Mouse (Mus musculus) heart, adult 9 months (tissue): ENCODE results near the gene Snx9.

ENCODE experiments used
- DNase-seq, 2 experiments: peaks; one replicate each; pipeline ENCODE4 v3.0.0; 2022; ENCODE audit warnings: low spot score in 2 of 2

Snx9 gene

DNA sequence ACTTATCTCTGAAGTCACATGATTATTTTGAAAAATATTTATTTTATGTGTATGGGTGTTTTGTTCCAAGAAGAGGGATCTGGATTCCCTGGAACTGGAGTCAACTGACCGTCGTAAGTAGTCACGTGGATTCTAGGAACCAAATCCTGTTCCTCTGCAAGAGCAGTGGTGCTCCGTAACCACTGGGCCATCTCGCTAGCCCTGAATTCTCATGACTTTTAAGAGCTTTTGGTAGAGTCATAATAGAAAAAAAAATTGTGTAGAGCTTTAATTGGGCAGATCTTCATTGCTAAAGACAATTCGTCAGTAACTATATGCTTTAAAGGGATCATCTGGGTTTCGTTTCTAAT, 2.5 kb downstream of the Snx9 start:
- no peak for DNase-seq

DNA sequence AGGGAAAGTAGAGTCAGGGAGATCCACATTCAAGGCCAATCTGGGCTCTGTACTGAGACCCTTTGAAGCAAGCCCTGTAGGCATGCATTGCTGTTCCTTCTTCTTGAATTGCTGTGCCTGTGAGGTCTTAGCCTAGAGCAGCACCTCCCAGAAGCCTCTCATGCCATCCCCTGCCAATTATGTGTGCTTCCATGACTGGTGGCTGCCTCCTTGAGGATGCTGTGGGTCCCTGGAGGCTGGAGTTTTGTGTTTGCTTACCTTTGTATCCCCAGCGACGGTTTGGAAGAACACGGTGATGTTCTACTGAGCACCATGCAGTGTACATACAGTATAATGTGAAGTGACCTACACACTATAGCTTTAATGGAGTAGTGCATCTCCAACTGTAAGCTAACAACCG, 4.2 kb downstream of the Snx9 start:
- no peak for DNase-seq

GRCm38 (mm10) chr17:5846101-5846500, 5.0 kb downstream of the Snx9 start:
- DNase-seq: no peak

- DNase-seq: no peak
Observed at GRCm38 (mm10) chr17:5848706-5849415, 7.7 kb downstream of the Snx9 start.

DNA sequence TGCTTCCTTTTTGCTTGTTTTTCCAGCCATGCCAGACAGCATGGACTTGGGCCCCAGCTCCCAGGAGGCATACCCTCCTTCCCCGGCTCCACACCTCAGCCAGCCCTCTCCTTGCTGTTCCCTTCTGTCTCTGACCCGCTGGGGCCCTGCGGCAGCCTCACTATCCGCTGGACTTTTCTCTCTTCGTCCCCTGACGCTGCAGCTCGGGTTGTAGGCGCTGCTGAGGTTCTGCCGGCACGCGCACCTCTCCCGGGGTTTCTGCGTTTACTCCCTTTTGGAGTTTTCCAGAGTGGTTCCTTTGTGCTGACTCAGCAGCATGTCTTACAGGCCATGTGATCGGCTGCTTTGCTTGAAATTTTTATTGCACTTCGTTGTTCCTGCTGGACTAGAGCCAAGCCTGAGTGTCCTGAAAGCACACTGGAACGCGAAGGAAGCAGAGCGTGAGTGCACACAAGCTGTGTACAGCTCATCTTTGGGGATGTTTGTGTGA, 8.3 kb downstream of the Snx9 start:
- DNase-seq: peak; percentile 62 to 81

- no peak for DNase-seq
Observed at GRCm38 (mm10) chr17:5850031-5850430, 8.9 kb downstream of the Snx9 start.

- DNase-seq: no peak
Observed at GRCm38 (mm10) chr17:5850476-5850875, 9.3 kb downstream of the Snx9 start.

- no peak for DNase-seq
Observed at GRCm38 (mm10) chr17:5853936-5854335, 12.8 kb downstream of the Snx9 start.

- no peak for DNase-seq
Observed at GRCm38 (mm10) chr17:5855560-5855959, 14.4 kb downstream of the Snx9 start.

- DNase-seq: no peak
Observed at GRCm38 (mm10) chr17:5856426-5856825, 15.3 kb downstream of the Snx9 start.

GRCm38 (mm10) chr17:5857206-5857605, 16.1 kb downstream of the Snx9 start:
- DNase-seq: no peak

GRCm38 (mm10) chr17:5858209-5858608, 17.1 kb downstream of the Snx9 start:
- no peak for DNase-seq

GRCm38 (mm10) chr17:5862285-5862684, 21.2 kb downstream of the Snx9 start:
- DNase-seq: no peak

DNA sequence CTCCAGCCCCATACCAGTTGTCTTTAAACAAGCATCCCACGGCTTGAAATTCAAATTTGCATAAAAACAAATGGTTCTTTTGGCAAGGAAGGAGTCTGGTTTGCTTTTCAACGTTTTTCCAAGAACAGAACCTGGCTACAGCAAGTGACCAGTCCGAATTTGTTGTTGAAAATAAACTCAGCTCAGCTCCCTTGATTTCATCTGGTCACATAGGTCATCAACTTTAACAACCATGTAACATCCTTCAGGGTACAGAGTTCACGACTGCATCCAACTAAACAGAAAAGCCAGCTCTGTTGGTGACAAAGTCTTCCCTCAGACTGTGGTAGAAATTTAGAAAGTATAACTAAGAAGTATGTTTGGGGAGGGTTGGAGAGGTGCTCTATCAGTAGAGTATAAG, 21.7 kb downstream of the Snx9 start:
- DNase-seq: no peak

- DNase-seq: no peak
Observed at GRCm38 (mm10) chr17:5863745-5864144, 22.6 kb downstream of the Snx9 start.

DNA sequence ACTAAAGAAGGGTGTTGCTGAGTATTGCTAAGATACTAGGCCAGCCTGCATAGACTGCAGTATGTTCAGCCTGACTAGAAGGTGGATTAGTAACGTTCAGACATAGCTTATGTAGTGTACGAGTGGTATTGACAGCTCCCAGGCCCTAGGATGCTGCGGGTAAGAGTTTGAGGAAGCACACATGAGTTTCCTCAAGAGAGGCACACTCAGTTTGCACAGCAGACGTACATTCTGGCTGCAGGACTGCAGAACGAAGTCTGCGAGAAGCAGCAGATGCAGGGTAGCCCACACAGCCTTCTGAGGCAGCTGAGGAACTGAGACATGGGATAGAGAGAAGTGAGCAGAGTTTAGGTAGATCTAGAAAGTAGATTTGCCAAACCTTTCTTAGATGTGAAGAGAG, 26.3 kb downstream of the Snx9 start:
- no peak for DNase-seq

GRCm38 (mm10) chr17:5868319-5869031, 27.3 kb downstream of the Snx9 start:
- DNase-seq: no peak

- no peak for DNase-seq
Observed at GRCm38 (mm10) chr17:5869461-5869860, 28.3 kb downstream of the Snx9 start.

DNA sequence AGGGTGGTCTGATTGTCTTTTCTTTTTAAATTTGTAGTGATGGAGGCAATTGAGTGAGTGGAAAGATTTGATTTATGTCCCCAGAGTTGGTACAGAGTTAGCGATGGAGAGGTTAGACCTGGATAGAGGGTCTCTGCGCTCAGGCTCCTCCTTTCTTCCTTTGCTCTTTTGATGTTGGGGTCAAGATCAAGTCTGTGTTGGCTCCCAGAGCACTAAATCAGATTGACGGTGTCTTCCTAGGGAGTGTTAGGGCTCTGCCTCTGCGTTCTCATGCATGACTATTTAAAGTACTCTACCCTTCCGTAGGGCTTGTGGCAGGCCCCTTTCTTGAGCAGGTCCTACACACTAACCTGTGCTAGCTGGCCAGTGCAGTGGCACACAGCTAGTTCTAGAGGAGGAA, 28.9 kb downstream of the Snx9 start:
- no peak for DNase-seq

- DNase-seq: no peak
Observed at GRCm38 (mm10) chr17:5870696-5871095, 29.6 kb downstream of the Snx9 start.

DNA sequence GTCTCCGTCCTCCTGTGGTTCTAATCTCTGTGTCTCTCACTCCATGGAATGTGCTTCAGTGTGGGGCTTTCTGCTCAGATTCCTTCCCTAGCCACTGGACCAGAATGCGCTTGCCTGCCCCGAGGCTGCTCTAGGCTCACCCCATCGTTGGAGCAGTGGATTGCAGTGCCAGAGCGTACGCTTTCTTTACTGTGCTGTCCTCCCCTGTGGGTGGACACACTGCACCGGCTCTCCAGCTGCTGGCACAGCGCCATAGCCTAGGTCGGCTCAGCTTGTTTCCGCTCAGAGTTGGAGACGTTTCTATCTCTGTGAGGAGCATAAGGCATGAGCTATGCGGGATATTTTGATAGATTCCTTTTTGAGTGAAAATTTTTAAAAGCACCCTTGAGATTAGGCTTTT, 31.4 kb downstream of the Snx9 start:
- peak; percentile 54 to 65 for DNase-seq

GRCm38 (mm10) chr17:5874565-5874964, 33.4 kb downstream of the Snx9 start:
- no peak for DNase-seq

GRCm38 (mm10) chr17:5877611-5878157, 36.6 kb downstream of the Snx9 start:
- no peak for DNase-seq
